Mouse (Mus musculus) frontal cortex, postnatal 10 days (tissue): ENCODE results near the gene Decr2.
"Not testable (repeated sequence)": the region's sequence is repeated elsewhere in the genome, so short reads cannot be mapped to it uniquely, and the experiment has no call there.

Experiments used
- DNase-seq, 2 experiments: peaks; one replicate each; pipeline ENCODE4 v3.0.0; 2022; ENCODE audit warnings: low spot score in 2 of 2, mixed read lengths in 1 of 2

Decr2 gene

GRCm38 (mm10) chr17:26089905-26090632, at the start of gene Decr2:
TSS of gene Decr2 (minus strand) at chr17:26090337.
- DNase-seq = peak; percentile 73 to 85

- no peak for DNase-seq
Observed at GRCm38 (mm10) chr17:26138901-26139381, 48.8 kb upstream of the Decr2 start.

- DNase-seq = peak; percentile 92 to 94
Observed at GRCm38 (mm10) chr17:26138239-26138836, 48.2 kb upstream of the Decr2 start, which contains the start of gene Axin1. TSS of gene Axin1 (plus strand) at chr17:26138688.

- DNase-seq = no peak
Observed at GRCm38 (mm10) chr17:26137751-26138130, 47.6 kb upstream of the Decr2 start.

DNA sequence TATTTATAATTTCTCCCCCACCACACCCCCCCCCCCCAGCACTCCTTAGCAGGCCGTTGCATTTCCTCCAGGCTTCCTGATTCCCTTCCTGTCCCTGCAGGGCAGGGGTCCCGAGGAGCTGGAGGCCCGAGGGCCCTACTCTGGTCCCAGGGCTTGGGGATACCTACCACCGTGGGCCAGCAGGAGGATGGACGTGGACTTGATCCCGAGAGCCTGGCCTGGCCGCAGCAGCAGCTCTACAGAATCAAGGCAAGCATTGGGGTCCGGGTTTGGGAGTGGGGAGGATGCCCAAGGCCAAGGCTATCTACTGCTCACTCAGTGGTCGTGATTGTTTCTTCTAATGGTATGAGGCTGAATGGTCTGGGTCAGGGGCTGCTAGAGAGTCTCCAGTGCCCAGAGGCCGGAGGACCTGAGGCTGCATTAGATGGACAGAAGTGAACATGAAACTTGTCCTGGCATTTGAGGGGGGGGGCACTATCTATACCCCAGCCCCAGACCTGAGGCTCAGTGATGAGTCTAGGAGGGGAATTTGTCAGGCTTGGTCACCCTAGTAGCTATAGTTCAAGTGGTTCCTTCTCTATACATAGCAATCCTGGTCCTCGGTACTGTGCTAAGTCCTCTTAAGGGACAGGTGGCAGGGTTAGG, 47.1 kb upstream of the Decr2 start:
- DNase-seq = no peak

DNA sequence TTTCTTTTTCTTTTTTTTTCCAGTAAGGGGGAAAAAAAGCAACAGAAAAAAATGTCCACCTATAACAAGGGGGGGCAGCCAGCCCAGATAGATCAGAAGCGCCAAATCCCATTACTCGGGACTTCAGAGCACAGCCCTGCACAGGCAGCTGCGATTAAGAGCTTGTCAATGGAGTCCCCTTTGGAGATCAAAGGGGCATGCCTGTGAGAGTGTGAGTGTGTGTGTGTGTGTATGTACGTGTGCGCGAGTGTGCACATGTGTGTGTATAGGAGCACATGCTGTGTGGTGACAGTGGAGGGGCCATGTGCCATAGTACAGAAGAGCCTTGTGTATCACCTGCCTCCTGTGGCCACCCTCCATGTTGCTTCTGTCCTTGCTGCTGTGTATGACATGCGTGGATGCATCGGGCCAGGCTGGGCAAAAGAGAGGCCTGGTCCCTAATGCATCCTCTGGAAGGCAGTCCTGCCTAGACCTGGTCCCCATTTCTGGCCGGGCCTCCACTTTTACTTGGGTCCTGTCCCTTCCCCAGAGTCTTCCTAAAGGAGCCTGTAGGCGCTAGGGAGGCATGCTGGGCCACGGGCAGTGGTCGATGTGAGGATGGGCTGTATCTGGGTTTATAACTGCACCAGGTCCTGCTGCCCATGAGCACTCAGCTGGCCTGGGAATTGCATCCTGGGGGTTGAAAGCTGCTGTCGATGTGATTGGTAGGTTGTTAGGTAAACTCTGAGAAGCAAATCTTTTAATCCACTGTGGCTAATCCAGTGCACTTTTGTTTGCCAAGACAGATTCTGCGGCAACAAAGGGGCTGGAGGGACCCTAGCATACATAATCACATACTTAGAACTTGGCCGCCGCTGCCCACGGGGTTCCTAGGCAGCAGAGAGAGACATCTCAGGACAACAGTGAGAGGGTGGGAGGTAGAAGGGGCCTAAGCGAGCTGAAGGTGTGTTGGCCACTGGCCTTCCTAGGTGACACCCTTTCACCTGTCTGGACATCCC, 42.0 kb upstream of the Decr2 start:
- DNase-seq = no peak

GRCm38 (mm10) chr17:26131062-26131732, 41.1 kb upstream of the Decr2 start:
- no peak for DNase-seq

- no peak for DNase-seq
Observed at GRCm38 (mm10) chr17:26125226-26125625, 35.1 kb upstream of the Decr2 start.

- DNase-seq = no peak
Observed at GRCm38 (mm10) chr17:26124560-26124959, 34.4 kb upstream of the Decr2 start.

- peak; percentile 82 to 87 for DNase-seq
Observed at GRCm38 (mm10) chr17:26123267-26123684, 33.1 kb upstream of the Decr2 start, which contains the start of gene Mrpl28. TSS of gene Mrpl28 (plus strand) at chr17:26123500.

GRCm38 (mm10) chr17:26122431-26123140, 32.4 kb upstream of the Decr2 start:
- no peak for DNase-seq

GRCm38 (mm10) chr17:26119766-26120710, 29.9 kb upstream of the Decr2 start:
- no peak for DNase-seq

DNA sequence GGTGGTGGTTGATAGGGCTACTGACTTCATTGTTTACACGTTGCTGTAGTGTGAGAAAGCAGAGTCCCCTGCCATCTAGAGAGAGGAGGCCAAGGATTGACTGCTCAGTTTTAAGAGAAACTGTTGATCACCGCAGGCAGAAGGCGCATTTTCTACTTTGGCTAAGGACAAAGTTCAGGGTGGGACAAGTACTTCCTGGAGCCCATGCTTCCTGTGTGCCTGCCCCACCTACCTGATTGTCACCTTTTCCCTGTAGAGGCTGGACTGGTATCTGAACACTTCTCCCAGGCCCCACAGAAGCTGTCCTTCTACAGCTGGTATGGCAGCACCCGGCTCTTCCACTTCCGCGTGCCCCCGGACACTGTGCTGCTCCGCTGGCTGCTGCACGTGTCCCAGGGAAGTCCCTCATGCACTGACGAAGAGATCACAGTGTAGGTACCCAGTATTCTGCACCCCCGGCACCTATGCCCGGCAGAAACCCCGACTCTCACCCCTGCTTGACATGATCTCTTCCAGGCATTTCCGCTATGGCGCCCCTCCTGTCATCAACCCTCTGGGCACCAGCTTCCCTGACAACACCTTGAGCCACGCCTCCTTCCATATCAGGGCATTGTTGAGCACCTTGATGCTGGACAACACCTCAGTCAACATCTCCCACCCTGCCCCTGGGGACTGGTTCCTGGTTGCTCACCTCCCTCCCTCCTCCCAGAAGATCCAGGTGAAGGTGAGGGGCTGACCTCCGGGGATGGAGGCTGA, 26.5 kb upstream of the Decr2 start:
- DNase-seq = no peak

DNA sequence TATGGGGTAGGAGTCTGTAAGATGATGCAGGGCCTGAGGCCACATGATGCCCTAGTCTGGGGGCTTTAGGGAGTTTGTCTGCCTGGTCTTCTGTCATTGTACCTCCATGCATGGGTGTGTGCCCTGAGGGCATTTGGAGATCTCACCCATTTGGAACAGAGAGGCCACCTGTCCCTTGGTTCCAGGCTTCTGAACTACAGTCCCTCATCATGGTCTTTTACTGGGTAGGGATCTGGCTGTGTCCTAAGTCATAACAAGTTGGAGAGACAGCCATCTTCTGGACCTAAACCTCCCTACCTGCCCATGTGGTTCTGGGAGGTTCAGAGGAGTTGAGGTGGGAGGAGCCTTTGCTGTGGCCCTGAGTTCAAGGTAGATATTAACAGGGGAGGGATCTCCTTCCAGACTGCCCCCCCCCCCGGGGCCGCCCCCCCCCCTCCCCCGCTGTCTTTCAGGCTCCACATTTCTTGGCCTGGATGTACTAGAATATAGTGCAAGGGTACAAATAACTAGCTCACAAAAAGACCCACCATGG, 25.9 kb upstream of the Decr2 start:
- no peak for DNase-seq

- no peak for DNase-seq
Observed at GRCm38 (mm10) chr17:26115205-26115898, 25.2 kb upstream of the Decr2 start.

GRCm38 (mm10) chr17:26114461-26114860, 24.3 kb upstream of the Decr2 start:
- DNase-seq = not testable (repeated sequence)

GRCm38 (mm10) chr17:26114061-26114460, 23.9 kb upstream of the Decr2 start:
- no peak for DNase-seq
